Mouse (Mus musculus) megakaryocyte, embryonic 14.5 days (primary cell): Measurements from ENCODE around the gene Kcna7.

Experiments used
- FLI1 ChIP-seq: IDR thresholded peaks from 2 replicates; pipeline ENCODE4 v1.6.1; 2012; ENCODE audit warnings: low read length, inconsistent platforms, mixed read lengths
- GATA1 ChIP-seq: IDR thresholded peaks from 3 replicates; pipeline ENCODE4 v1.6.1; 2012; ENCODE audit warnings: mixed read lengths, low read length, inconsistent platforms, borderline replicate concordance

GRCm38 (mm10) chr7:45457204-45458060 is 52.0 kb downstream of the Kcna7 start:
- TF ChIP-seq GATA1, result no peak
- no peak for TF ChIP-seq FLI1
